Mouse (Mus musculus): ENCODE data around the gene Ggt7. TPM values are rescaled to one million over a fixed set of nuclear protein-coding genes. Genes with fewer than 3 reads are reported as not detected.
"Not testable (repeated sequence)": the region's sequence is repeated elsewhere in the genome, so short reads cannot be mapped to it uniquely, and the experiment has no call there.

The Ggt7 gene
- polyA plus RNA-seq, 1 experiment from 2014 or later, result 1.1 TPM

DNA sequence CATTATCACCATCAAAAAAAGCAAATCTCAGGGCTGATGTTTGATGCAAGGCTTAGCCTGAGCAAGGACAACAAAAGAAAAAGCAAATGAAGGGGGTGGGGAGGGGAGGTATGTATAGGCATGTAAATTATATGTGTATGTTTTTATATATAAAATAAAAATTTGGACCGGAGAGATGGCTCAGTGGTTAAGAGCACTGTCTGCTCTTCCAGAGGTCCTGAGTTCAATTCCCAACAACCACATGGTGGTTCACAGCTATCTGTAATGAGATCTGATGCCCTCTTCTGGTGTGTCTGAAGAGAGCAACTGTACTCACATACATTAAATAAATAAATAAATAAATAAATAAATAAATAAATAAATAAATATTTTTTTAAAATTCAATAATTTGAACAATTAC, 70.1 kb downstream of the Ggt7 start:
- H3K4me1 ChIP-seq (ENCODE audit: control insufficient read depth, insufficient read depth, low read length); ATAC-seq (replicated peaks; ENCODE audit: insufficient number of reproducible peaks, low FRiP score, low TSS enrichment); H3K9ac ChIP-seq (ENCODE audit: low read depth, low read length); H3K36me3 ChIP-seq (ENCODE audit: control insufficient read depth, insufficient read depth, low read length); H3K4me3 ChIP-seq (ENCODE audit: low read depth, low read length); H3K27ac ChIP-seq (ENCODE audit: low read depth, low read length); H3K9me3 ChIP-seq (replicated peaks; ENCODE audit: control insufficient read depth, low read length); H3K27me3 ChIP-seq (ENCODE audit: control insufficient read depth, insufficient read depth, low read length); H3K4me2 ChIP-seq: not testable (repeated sequence)
- 92% methylated on average over 1 of the region's 1 CpGs for WGBS (ENCODE audit: insufficient replicate concordance)

DNA sequence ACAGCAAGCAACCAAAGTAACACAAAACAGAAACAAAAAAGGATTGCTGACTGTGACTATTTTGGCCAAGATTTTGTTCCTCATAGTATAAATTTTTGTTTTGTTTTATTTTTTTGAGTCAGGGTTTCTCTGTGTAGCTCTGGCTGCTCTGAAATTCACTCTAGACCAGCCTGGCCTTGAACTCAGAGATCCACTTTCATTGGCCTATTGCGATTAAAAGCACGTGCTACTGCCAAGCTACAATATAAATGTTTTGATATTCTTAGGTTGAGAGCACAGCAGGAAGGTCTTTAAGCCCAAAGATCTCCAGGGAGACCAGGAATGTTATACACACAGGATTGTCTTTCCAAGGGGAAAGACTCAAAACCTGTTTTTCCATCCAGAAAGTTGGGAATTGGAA, 74.6 kb downstream of the Ggt7 start:
- Histone ChIP-seq H3K27me3 (ENCODE audit: control insufficient read depth, insufficient read depth, low read length) (no peaks in the 10 kb centered on the region), H3K4me1 (ENCODE audit: control insufficient read depth, insufficient read depth, low read length) (peaks cover 3% of the 10 kb centered on the region), H3K36me3 (ENCODE audit: control insufficient read depth, insufficient read depth, low read length) (peaks cover 4% of the 10 kb centered on the region; the same call in 1 of the 2 replicates), H3K27ac (ENCODE audit: low read depth, low read length) (no peak overlapping the region), H3K9ac (ENCODE audit: low read depth, low read length) (no peak overlapping the region), H3K9me3 (replicated peaks; ENCODE audit: control insufficient read depth, low read length) (no peaks in the 10 kb centered on the region), H3K4me3 (ENCODE audit: low read depth, low read length) (no peak overlapping the region), H3K4me2 (no peak overlapping the region)
- 72% methylated on average over 2 of the region's 2 CpGs for WGBS (ENCODE audit: insufficient replicate concordance)
- no peak for ATAC-seq (replicated peaks; ENCODE audit: insufficient number of reproducible peaks, low FRiP score, low TSS enrichment)

DNA sequence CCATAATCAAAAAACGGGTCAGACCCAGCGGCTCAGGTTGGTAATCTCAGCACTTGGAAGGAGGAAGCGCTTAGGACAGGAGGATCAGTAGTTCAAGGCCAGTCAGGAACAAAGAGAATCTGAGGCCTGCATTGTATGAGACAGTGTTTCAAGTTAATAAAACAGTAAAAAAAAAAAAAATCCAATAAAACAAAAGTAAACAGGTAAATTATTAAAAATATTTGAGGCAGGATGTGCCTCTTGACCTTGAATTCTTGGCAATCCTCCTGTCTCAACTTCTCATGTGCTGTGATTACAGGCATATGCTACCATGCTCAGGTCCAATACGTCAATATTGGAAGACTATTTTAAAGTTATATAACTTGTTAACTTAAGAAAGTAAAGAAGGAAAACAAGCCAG, 75.1 kb downstream of the Ggt7 start:
- Histone ChIP-seq H3K4me1 (ENCODE audit: control insufficient read depth, insufficient read depth, low read length) (peaks cover 3% of the 10 kb centered on the region), H3K9me3 (replicated peaks; ENCODE audit: control insufficient read depth, low read length) (no peaks in the 10 kb centered on the region), H3K4me2 (no peak overlapping the region), H3K36me3 (ENCODE audit: control insufficient read depth, insufficient read depth, low read length) (peaks cover 4% of the 10 kb centered on the region; the same call in 1 of the 2 replicates), H3K27me3 (ENCODE audit: control insufficient read depth, insufficient read depth, low read length) (no peaks in the 10 kb centered on the region), H3K27ac (ENCODE audit: low read depth, low read length) (no peak overlapping the region), H3K4me3 (ENCODE audit: low read depth, low read length) (no peak overlapping the region), H3K9ac (ENCODE audit: low read depth, low read length) (no peak overlapping the region)
- no peak for ATAC-seq (replicated peaks; ENCODE audit: insufficient number of reproducible peaks, low FRiP score, low TSS enrichment)
- 92% methylated on average over 4 of the region's 4 CpGs for WGBS (ENCODE audit: insufficient replicate concordance)

Other genes starting within 250 kb of the Ggt7 start
- gene Map1lc3a, start 241.9 kb downstream of the Ggt7 start, polyA plus RNA-seq (2014; fragmentation: Nextera tagmentation; extraction: Ambion mirVana), result 187 and 189 TPM in 2 replicates
- gene Pigu, start 160.8 kb downstream of the Ggt7 start, polyA plus RNA-seq (2014; fragmentation: Nextera tagmentation; extraction: Ambion mirVana), result 60.2 and 67.1 TPM in 2 replicates
- gene Trp53inp2, start 137.2 kb downstream of the Ggt7 start, polyA plus RNA-seq (2014; fragmentation: Nextera tagmentation; extraction: Ambion mirVana), result 69.9 and 96.9 TPM in 2 replicates
- gene Ncoa6, start 44.3 kb downstream of the Ggt7 start, polyA plus RNA-seq (2014; fragmentation: Nextera tagmentation; extraction: Ambion mirVana), result 18.5 and 24.5 TPM in 2 replicates
- 11.5 and 12.9 TPM in 2 replicates for gene Acss2, start 289 bp downstream of the Ggt7 start, polyA plus RNA-seq (2014; fragmentation: Nextera tagmentation; extraction: Ambion mirVana)
- 21.4 and 23.6 TPM in 2 replicates for gene Gss, start 74.6 kb upstream of the Ggt7 start, polyA plus RNA-seq (2014; fragmentation: Nextera tagmentation; extraction: Ambion mirVana)
- gene Myh7b, start 93.0 kb upstream of the Ggt7 start, polyA plus RNA-seq (2014; fragmentation: Nextera tagmentation; extraction: Ambion mirVana), result 13.0 and 13.6 TPM in 2 replicates
- gene Trpc4ap, start 174.1 kb upstream of the Ggt7 start, polyA plus RNA-seq (2014; fragmentation: Nextera tagmentation; extraction: Ambion mirVana), result 92.4 and 102 TPM in 2 replicates
- 28.6 and 28.8 TPM in 2 replicates for gene Edem2, start 211.2 kb upstream of the Ggt7 start, polyA plus RNA-seq (2014; fragmentation: Nextera tagmentation; extraction: Ambion mirVana)
- gene Gm17581, start 217.6 kb upstream of the Ggt7 start, polyA plus RNA-seq (2014; fragmentation: Nextera tagmentation; extraction: Ambion mirVana), result not detected in 2 replicates
- gene Procr, start 232.9 kb upstream of the Ggt7 start, polyA plus RNA-seq (2014; fragmentation: Nextera tagmentation; extraction: Ambion mirVana), result 8.6 and 9.2 TPM in 2 replicates

All from heart, embryonic 11.5 days (tissue).